Mouse (Mus musculus): ENCODE data around the gene Gabra5. TPM values are rescaled to one million over a fixed set of nuclear protein-coding genes. Genes with fewer than 3 reads are reported as not detected.
A peak's percentile ranks its signal among the peaks of the same experiment; 100 is the strongest.

Gene Gabra5
- polyA plus RNA-seq (2015; fragmentation: Nextera tagmentation; extraction: Ambion mirVana), result 0.13 and 0.14 TPM in 2 replicates

DNA sequence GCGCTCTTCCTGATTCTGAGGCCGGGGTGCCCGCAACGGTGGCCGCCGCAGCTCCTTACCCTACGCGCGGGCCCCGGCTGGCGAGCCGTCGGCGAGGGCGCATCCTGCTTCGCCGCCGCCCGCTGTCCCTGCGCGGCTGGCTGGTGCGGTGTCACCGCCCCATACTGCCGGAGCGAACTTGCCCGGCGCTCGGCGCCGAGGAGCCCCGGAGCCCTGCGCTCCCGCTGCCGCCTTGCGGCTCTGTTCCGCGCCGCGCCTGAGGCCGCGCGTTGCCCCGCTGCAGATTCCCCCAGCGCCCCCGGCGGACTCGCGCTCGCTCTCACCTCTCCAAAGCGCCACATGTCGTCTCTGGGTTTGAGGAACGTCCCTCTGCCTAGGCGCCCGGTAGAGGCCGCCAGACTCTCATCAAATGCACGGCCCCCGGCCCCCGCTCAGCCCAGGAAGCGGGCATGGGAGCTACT lies at the start of gene Gabra5:
Gene Gabra5 (minus strand): TSS at position 379 of the 461 bp plus-strand sequence.
- no peak for ATAC-seq
- H3K4me2 ChIP-seq (replicated peaks; ENCODE audit: low read depth), result peak within 1 kb of the TSS; percentile 49

DNA sequence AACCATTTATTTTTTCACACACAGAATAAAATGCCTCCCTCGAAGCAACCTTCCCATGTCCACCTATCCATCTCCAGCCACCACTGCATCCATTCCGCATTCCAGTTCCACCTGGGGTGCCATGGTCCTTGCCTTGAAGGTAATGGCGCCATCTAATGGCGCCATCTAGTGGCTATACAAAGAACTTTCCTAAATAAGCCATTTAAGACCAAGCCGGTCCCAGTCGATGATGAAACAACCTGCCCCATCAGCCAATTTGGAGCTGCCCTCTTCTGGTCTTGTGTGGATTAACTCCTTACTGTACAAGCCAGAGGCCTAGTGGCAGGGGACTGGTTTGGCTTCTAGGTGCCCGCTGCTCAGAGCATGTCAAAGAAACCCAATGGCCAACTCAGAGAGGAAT lies 28.7 kb upstream of the Gabra5 start:
- H3K36me3 ChIP-seq (ENCODE audit: control insufficient read depth, insufficient read depth), result no peaks in the 10 kb centered on the region
- peak; percentile 73 for TF ChIP-seq CTCF (IDR thresholded peaks at IDR 0.05; ENCODE audit: low read depth)
- no peak overlapping the region for H3K27ac ChIP-seq (ENCODE audit: low read depth, low read length)
- H3K4me3 ChIP-seq (ENCODE audit: low read depth, low read length), result no peak overlapping the region
- H3K9me3 ChIP-seq (ENCODE audit: control insufficient read depth), result no peaks in the 10 kb centered on the region
- H3K27me3 ChIP-seq (replicated peaks; ENCODE audit: control insufficient read depth, insufficient read depth, low read length), result no peaks in the 10 kb centered on the region
- ATAC-seq, result no peak
- H3K4me1 ChIP-seq (replicated peaks; ENCODE audit: control insufficient read depth, insufficient read depth, low read length), result no peaks in the 10 kb centered on the region
- 21% methylated on average over 7 of the region's 7 CpGs for WGBS
- no peak overlapping the region for H3K4me2 ChIP-seq (replicated peaks; ENCODE audit: low read depth)
- no peak overlapping the region for H3K9ac ChIP-seq (ENCODE audit: low read depth, low read length)

More for the DNA sequence above, at the start of gene Gabra5:
- H3K27ac ChIP-seq (ENCODE audit: low read depth, low read length), result no peak within 1 kb of the TSS
- no peaks in the 10 kb centered on the region for H3K4me1 ChIP-seq (replicated peaks; ENCODE audit: control insufficient read depth, insufficient read depth, low read length)
- H3K36me3 ChIP-seq (ENCODE audit: control insufficient read depth, insufficient read depth), result no peaks in the 10 kb centered on the region
- H3K4me3 ChIP-seq (ENCODE audit: low read depth, low read length), result peak within 1 kb of the TSS; percentile 17
- no peaks in the 10 kb centered on the region for H3K9me3 ChIP-seq (ENCODE audit: control insufficient read depth)
- WGBS, result 1% methylated on average over 57 of the region's 59 CpGs
- TF ChIP-seq CTCF (IDR thresholded peaks at IDR 0.05; ENCODE audit: low read depth), result 0 out of 2 replicates have a peak, but pooled peaks have one; percentile 10
- H3K27me3 ChIP-seq (replicated peaks; ENCODE audit: control insufficient read depth, insufficient read depth, low read length), result peaks cover 35% of the 10 kb centered on the region
- H3K9ac ChIP-seq (ENCODE audit: low read depth, low read length), result no peak within 1 kb of the TSS

DNA sequence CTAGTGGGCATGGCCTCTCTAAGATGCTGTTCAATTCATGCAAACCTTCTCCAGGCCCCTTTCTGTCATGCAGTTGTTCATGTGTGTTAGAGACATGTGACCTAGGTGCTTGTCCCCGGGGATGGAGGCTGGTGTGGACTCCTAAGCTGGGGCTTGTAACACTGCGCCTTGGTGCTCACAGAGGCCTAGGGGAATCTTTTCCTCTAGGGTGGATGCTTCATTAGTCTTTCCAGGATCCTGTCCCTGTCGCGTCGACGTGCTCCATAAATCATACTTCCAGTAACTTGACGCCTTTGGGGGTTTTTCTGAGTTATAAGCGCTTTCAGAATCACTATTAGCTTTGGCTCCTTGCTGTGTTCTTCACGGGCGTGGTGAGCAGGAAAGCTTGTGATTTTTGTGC lies 22.8 kb upstream of the Gabra5 start:
- Histone ChIP-seq H3K4me1 (replicated peaks; ENCODE audit: control insufficient read depth, insufficient read depth, low read length) (no peaks in the 10 kb centered on the region), H3K36me3 (ENCODE audit: control insufficient read depth, insufficient read depth) (no peaks in the 10 kb centered on the region), H3K9me3 (ENCODE audit: control insufficient read depth) (no peaks in the 10 kb centered on the region), H3K27me3 (replicated peaks; ENCODE audit: control insufficient read depth, insufficient read depth, low read length) (no peaks in the 10 kb centered on the region), H3K4me3 (ENCODE audit: low read depth, low read length) (no peak overlapping the region), H3K27ac (ENCODE audit: low read depth, low read length) (no peak overlapping the region), H3K4me2 (replicated peaks; ENCODE audit: low read depth) (no peak overlapping the region), H3K9ac (ENCODE audit: low read depth, low read length) (no peak overlapping the region)
- ATAC-seq, result no peak
- 73% methylated on average over 10 of the region's 10 CpGs for WGBS
- TF ChIP-seq CTCF (IDR thresholded peaks at IDR 0.05; ENCODE audit: low read depth), result no peak

DNA sequence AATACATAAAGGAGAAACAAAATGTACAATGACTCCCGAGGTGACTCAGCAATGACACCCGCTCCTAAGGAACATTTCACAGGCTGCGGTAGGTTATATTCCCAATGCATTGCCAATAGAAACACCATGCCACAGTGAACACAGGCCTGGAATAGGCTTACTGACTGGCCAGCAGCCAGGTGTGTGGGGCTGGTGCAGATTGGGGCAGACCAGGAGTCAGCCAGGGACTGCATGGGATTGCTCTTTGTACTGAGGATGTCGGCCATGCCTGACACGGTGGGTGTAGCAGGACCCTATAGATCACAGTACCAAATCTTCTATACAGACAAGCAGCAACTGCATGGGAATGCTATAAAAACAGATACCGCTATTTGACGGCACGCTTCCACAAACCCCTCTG lies 20.1 kb upstream of the Gabra5 start:
- H3K4me3 ChIP-seq (ENCODE audit: low read depth, low read length), result no peak overlapping the region
- H3K27me3 ChIP-seq (replicated peaks; ENCODE audit: control insufficient read depth, insufficient read depth, low read length), result no peaks in the 10 kb centered on the region
- no peak for ATAC-seq
- H3K27ac ChIP-seq (ENCODE audit: low read depth, low read length), result no peak overlapping the region
- no peak overlapping the region for H3K9ac ChIP-seq (ENCODE audit: low read depth, low read length)
- H3K36me3 ChIP-seq (ENCODE audit: control insufficient read depth, insufficient read depth), result no peaks in the 10 kb centered on the region
- no peak overlapping the region for H3K4me2 ChIP-seq (replicated peaks; ENCODE audit: low read depth)
- H3K4me1 ChIP-seq (replicated peaks; ENCODE audit: control insufficient read depth, insufficient read depth, low read length), result no peaks in the 10 kb centered on the region
- WGBS, result 91% methylated on average over 8 of the region's 8 CpGs
- TF ChIP-seq CTCF (IDR thresholded peaks at IDR 0.05; ENCODE audit: low read depth), result no peak
- no peaks in the 10 kb centered on the region for H3K9me3 ChIP-seq (ENCODE audit: control insufficient read depth)

DNA sequence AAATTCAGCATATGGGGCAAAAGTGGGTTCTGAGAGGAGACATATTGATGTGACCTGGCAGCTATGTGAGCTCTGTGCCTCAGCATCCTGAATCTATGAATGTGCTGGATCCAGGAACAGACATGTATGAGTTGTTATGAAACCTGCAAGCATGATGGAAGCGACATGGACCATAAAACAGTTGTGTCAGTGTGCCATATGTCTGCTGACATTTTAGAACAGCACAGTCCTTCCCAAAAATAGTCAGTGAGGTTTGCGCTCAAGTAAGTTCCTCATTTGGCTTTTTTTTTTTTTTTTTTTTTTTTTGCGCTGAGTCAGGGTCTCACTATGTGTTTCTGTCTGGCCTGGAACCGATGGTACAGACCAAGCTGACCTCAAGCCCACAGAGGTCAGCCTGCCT lies 19.6 kb upstream of the Gabra5 start:
- WGBS, result 87% methylated on average over 4 of the region's 4 CpGs
- no peak for TF ChIP-seq CTCF (IDR thresholded peaks at IDR 0.05; ENCODE audit: low read depth)
- Histone ChIP-seq H3K4me1 (replicated peaks; ENCODE audit: control insufficient read depth, insufficient read depth, low read length) (no peaks in the 10 kb centered on the region), H3K4me3 (ENCODE audit: low read depth, low read length) (no peak overlapping the region), H3K9me3 (ENCODE audit: control insufficient read depth) (no peaks in the 10 kb centered on the region), H3K4me2 (replicated peaks; ENCODE audit: low read depth) (no peak overlapping the region), H3K9ac (ENCODE audit: low read depth, low read length) (no peak overlapping the region), H3K27me3 (replicated peaks; ENCODE audit: control insufficient read depth, insufficient read depth, low read length) (no peaks in the 10 kb centered on the region), H3K27ac (ENCODE audit: low read depth, low read length) (no peak overlapping the region), H3K36me3 (ENCODE audit: control insufficient read depth, insufficient read depth) (no peaks in the 10 kb centered on the region)
- ATAC-seq, result no peak

DNA sequence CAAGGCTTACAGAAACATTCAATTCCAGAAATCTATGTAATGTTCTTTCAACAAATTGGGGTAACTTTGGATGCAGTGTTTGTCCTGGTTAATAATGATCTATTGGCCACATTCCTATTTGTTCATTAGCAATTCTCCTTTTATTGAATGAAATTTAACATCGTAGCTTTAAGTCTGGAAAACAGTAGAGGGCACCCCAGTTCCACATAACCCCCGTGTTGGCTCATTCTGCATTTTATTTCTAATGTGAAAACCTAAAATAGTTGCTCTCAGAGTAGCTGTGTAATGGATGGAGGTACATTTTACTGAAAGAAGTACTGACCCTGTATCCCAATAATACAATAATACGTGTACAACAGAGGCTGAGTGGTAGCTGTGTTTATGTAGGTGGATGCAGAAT lies 3.1 kb upstream of the Gabra5 start:
- H3K36me3 ChIP-seq (ENCODE audit: control insufficient read depth, insufficient read depth), result no peaks in the 10 kb centered on the region
- H3K9ac ChIP-seq (ENCODE audit: low read depth, low read length), result no peak overlapping the region
- no peaks in the 10 kb centered on the region for H3K4me1 ChIP-seq (replicated peaks; ENCODE audit: control insufficient read depth, insufficient read depth, low read length)
- H3K4me3 ChIP-seq (ENCODE audit: low read depth, low read length), result no peak overlapping the region
- TF ChIP-seq CTCF (IDR thresholded peaks at IDR 0.05; ENCODE audit: low read depth), result peak; percentile 62
- H3K27ac ChIP-seq (ENCODE audit: low read depth, low read length), result no peak overlapping the region
- no peak for ATAC-seq
- no peak overlapping the region for H3K4me2 ChIP-seq (replicated peaks; ENCODE audit: low read depth)
- peaks cover 28% of the 10 kb centered on the region for H3K27me3 ChIP-seq (replicated peaks; ENCODE audit: control insufficient read depth, insufficient read depth, low read length)
- 19% methylated on average over 3 of the region's 3 CpGs for WGBS
- H3K9me3 ChIP-seq (ENCODE audit: control insufficient read depth), result no peaks in the 10 kb centered on the region

All from intestine, postnatal 0 days (tissue).